Mouse (Mus musculus) thymus, adult 2 months (tissue): ENCODE results near the gene Parp3. TPM values are rescaled to one million over a fixed set of nuclear protein-coding genes. Genes with fewer than 3 reads are reported as not detected.

Source experiments
- DNase-seq: peaks from one replicate; pipeline ENCODE4 v3.0.0; 2021
- H3K27ac ChIP-seq: fragments of 200-500 bp; 2 replicates; pipeline ENCODE4 v1.5.1; 2012; ENCODE audit warnings: low read length, control low read depth; ENCODE audit not compliant: control insufficient read depth, insufficient read depth
- H3K27me3 ChIP-seq: fragments of 200-500 bp; 2 replicates; pipeline ENCODE4 v1.6.1; 2012; ENCODE audit warnings: mild to moderate bottlenecking, low read length, moderate library complexity, mixed read lengths; ENCODE audit not compliant: control insufficient read depth, insufficient read depth
- H3K36me3 ChIP-seq: fragments of 200-500 bp; 2 replicates; pipeline ENCODE4 v1.6.1; 2012; ENCODE audit warnings: mild to moderate bottlenecking, low read length, moderate library complexity; ENCODE audit not compliant: control insufficient read depth, insufficient read depth
- H3K4me1 ChIP-seq: fragments of 200-500 bp; replicated peaks from 2 replicates; pipeline ENCODE4 v1.6.1; 2012; ENCODE audit warnings: low read length; ENCODE audit not compliant: control insufficient read depth, insufficient read depth
- H3K4me3 ChIP-seq: fragments of 200-500 bp; 2 replicates; pipeline ENCODE4 v1.5.1; 2012; ENCODE audit warnings: mild to moderate bottlenecking, low read length, control low read depth, moderate library complexity; ENCODE audit not compliant: control insufficient read depth, insufficient read depth
- CTCF ChIP-seq: fragments of 200-500 bp; IDR thresholded peaks from 2 replicates; pipeline ENCODE4 v1.5.1; 2012; ENCODE audit warnings: mild to moderate bottlenecking, control low read depth, low read length, moderate library complexity, borderline replicate concordance; ENCODE audit not compliant: control insufficient read depth, poor library complexity, insufficient read depth; ENCODE audit errors: extremely low read depth
- POLR2A ChIP-seq: fragments of 200-500 bp; IDR thresholded peaks from 2 replicates; pipeline ENCODE4 v1.6.1; 2012; ENCODE audit warnings: mild to moderate bottlenecking, low read length, control low read depth, moderate library complexity; ENCODE audit not compliant: control insufficient read depth, poor library complexity, insufficient read depth; ENCODE audit errors: extremely low read depth
- WGBS: fragments of 180-500 bp; shearing (Covaris S2); methylation state at CpG from one replicate; pipeline ENCODE4 v1.1.7; 2018; 5-methylcytosine and 5-hydroxymethylcytosine counted together
- polyA plus RNA-seq: library from polyadenylated mRNA; depleted of rRNA; stranded (reverse); fragments of >200 nt; gene quantifications from 2 replicates; pipeline ENCODE4 v1.2.3, GENCODE M21; 2012; rRNA removed

The Parp3 gene
- polyA plus RNA-seq = 57.4 and 69.5 TPM in 2 replicates

DNA sequence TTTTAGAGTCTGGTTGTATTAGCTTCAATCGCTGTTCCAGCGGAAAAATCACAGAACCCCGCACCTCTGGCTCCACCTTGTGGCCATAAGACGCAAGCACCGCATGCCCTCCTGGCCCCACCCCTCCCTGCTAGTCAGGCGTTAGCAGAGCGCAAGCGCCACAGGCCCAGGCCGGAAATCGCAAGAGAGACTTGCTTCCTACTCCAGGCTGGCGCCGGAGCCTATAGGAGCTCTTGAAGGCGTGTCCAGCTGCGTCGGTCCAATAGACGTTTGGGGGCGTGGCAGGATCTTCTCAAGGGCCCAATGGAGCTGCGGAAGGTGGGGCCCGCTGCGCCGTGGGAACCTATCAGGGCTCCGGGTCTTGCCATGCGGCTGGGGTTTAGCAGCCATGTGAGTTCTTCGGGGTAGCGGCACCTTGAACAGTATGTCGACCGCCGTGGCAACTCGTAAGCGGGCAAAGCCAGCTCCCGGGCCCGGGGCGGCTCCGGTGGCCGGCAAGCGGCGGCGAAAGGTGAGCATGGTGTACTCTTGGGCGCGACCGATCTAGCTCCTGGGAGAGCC is at the start of gene Parp3:
Parp3 (minus strand) TSS at position 26 of the 561 bp plus-strand sequence.
- Histone ChIP-seq H3K4me3 (peak within 1 kb of the TSS; percentile 53), H3K27me3 (no peaks in the 10 kb centered on the region), H3K4me1 (peaks cover 31% of the 10 kb centered on the region), H3K27ac (peak within 1 kb of the TSS; percentile 66), H3K36me3 (no peaks in the 10 kb centered on the region)
- DNase-seq = peak; percentile 97
- peak; percentile 61 for TF ChIP-seq POLR2A
- peak; percentile 97 for TF ChIP-seq CTCF
- under 1% methylated on average over 41 of the region's 41 CpGs for WGBS

GRCm38 (mm10) chr9:106519909-106520308 is 43.2 kb upstream of the Parp3 start:
- no peaks in the 10 kb centered on the region for H3K36me3 ChIP-seq
- DNase-seq = no peak
- H3K4me3 ChIP-seq = no peak overlapping the region
- TF ChIP-seq POLR2A = no peak
- TF ChIP-seq CTCF = no peak
- no peaks in the 10 kb centered on the region for H3K27me3 ChIP-seq
- H3K27ac ChIP-seq = no peak overlapping the region
- H3K4me1 ChIP-seq = no peaks in the 10 kb centered on the region
- WGBS = 75% methylated on average over 8 of the region's 8 CpGs

DNA sequence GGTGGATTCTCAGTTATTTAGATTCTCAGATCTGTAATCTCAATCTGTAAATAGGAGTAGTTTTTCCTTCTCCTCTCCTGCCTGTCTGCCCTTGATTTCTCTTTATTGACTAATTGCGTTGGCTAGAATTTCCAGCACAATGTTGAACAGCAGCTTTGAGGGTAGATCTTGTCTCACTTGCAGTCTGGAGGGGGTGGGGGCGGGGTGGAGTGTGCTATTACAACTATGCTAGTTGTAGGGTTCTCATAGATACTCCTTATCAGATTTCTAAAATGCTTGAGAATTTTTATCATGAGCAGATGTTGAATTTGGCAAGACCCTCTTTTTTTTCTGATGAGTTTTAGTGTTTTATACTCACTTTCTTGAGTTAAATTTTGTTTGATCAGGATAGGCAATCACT is 42.7 kb upstream of the Parp3 start:
- TF ChIP-seq CTCF (no peak), POLR2A (no peak)

DNA sequence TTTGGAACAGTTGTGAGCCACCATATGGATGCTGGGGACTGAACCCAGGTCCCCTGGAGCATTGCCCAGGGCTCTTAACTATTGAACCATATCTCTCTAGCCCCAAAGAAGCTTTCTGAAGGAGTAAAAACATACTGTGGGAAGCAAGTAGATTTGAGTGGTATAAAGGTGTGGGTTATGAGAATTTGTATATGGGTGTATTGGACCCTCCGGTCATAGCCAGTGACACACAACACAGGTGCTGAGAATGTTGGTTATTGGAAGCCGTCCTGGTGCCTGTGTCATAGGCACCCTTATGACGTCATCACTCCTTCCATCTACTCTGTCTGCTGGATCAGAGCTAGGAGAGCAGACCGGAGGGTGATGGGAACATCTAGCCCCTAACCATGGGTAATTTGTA is 37.5 kb upstream of the Parp3 start, which contains the start of gene Iqcf5:
Iqcf5 (plus strand) TSS at position 301 of the 400 bp plus-strand sequence.
- Histone ChIP-seq H3K27ac (no peak within 1 kb of the TSS), H3K36me3 (no peaks in the 10 kb centered on the region), H3K4me3 (no peak within 1 kb of the TSS), H3K27me3 (no peaks in the 10 kb centered on the region), H3K4me1 (no peaks in the 10 kb centered on the region)
- WGBS = 95% methylated on average over 4 of the region's 4 CpGs
- DNase-seq = no peak
- no peak for TF ChIP-seq CTCF
- no peak for TF ChIP-seq POLR2A

More for the DNA sequence above, 42.7 kb upstream of the Parp3 start:
- H3K36me3 ChIP-seq = no peaks in the 10 kb centered on the region
- no peaks in the 10 kb centered on the region for H3K4me1 ChIP-seq
- no peak overlapping the region for H3K27ac ChIP-seq
- H3K4me3 ChIP-seq = no peak overlapping the region
- H3K27me3 ChIP-seq = no peaks in the 10 kb centered on the region
- DNase-seq = no peak
- 75% methylated on average over 2 of the region's 2 CpGs for WGBS

DNA sequence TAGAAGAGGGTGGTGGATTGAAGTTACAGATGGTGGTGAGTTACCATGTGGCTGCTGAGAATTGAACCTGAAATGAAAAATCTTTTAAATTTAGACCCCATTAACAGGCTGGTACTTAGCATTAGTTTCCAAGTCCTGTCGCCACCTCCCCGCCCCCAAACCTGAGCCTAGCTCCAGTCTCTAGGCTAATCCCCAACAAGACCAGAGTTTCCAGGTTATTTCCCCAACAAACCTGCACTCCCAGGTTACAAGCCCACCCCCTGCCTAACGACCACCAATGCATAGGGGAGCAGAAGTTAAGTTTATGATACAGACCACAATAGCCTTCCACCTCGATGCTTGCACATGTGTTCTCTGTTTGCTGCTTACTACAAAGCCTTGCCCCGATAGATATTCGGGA is 36.8 kb upstream of the Parp3 start:
- DNase-seq = no peak
- no peaks in the 10 kb centered on the region for H3K36me3 ChIP-seq
- H3K27me3 ChIP-seq = no peaks in the 10 kb centered on the region
- 80% methylated on average over 6 of the region's 6 CpGs for WGBS
- TF ChIP-seq POLR2A = no peak
- no peak for TF ChIP-seq CTCF
- H3K27ac ChIP-seq = no peak overlapping the region
- H3K4me3 ChIP-seq = no peak overlapping the region
- H3K4me1 ChIP-seq = no peaks in the 10 kb centered on the region

DNA sequence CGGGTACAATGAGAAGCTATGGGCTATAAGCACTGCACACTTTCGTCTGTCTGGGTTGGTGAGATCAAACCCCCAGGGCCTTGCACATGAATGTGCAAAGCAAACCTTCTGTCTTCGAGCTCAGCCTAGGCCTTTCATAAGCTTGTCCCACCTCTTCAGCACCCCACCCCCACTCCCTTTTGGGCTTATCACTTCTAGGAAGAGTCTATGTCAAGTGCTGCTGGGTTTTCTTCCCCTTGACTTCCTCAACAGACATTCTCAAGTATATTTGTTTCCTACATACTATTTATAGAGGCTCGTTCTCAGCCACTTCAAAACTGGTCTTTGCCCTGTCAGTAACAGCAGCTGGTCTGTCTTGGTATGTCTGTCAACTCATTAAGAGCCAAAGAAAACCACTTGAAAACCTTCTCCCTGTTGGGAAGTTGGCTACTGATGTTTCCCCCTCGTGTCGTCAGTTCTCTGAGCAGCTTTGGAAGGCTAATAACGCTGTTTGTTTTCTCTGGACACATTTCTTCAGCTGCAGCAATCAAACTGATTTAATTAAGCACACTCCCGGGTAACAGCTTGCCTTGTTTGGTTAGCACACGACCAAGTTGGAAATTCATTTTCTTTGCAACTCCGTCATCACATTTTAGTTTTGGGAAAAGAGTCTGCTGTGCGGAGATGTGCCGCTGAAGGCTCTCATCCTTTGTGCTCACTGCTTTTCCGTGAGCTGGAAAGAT is 36.1 kb upstream of the Parp3 start:
- no peak for TF ChIP-seq CTCF
- TF ChIP-seq POLR2A = no peak
- 45% methylated on average over 13 of the region's 13 CpGs for WGBS
- no peak overlapping the region for H3K4me3 ChIP-seq
- no peaks in the 10 kb centered on the region for H3K4me1 ChIP-seq
- no peaks in the 10 kb centered on the region for H3K36me3 ChIP-seq
- DNase-seq = no peak
- no peaks in the 10 kb centered on the region for H3K27me3 ChIP-seq
- no peak overlapping the region for H3K27ac ChIP-seq
